Mouse (Mus musculus) heart, embryonic 11.5 days (tissue): Measurements from ENCODE around the gene Hspb7. TPM values are rescaled to one million over a fixed set of nuclear protein-coding genes. Genes with fewer than 3 reads are reported as not detected.
A peak's percentile ranks its signal among the peaks of the same experiment; 100 is the strongest.

Experiments
- ATAC-seq: fragments of 200-750 bp; cut with Nextera tagmentation; replicated peaks from 2 replicates; pipeline ENCODE4 v1.8.0; 2017; ENCODE audit warnings: moderate library complexity; ENCODE audit not compliant: insufficient number of reproducible peaks, low FRiP score, low TSS enrichment
- H3K27ac ChIP-seq: fragments of 300-500 bp; sonication (generic); 2 replicates; pipeline ENCODE4 v1.5.1; 2014; ENCODE audit warnings: mild to moderate bottlenecking, low read depth, low read length
- H3K27me3 ChIP-seq: fragments of 300-500 bp; sonication (generic); 2 replicates; pipeline ENCODE4 v1.6.1; 2014; ENCODE audit warnings: mild to moderate bottlenecking, low read length, mixed read lengths; ENCODE audit not compliant: control insufficient read depth, insufficient read depth
- H3K36me3 ChIP-seq: fragments of 300-500 bp; sonication (generic); 2 replicates; pipeline ENCODE4 v1.6.1; 2014; ENCODE audit warnings: mild to moderate bottlenecking, low read length, moderate library complexity, mixed read lengths; ENCODE audit not compliant: control insufficient read depth, insufficient read depth
- H3K4me1 ChIP-seq: fragments of 300-500 bp; sonication (generic); 2 replicates; pipeline ENCODE4 v1.6.1; 2014; ENCODE audit warnings: low read length; ENCODE audit not compliant: control insufficient read depth, insufficient read depth
- H3K4me2 ChIP-seq: fragments of 300-500 bp; sonication (generic); 2 replicates; pipeline ENCODE4 v1.6.1; 2014; ENCODE audit warnings: mild to moderate bottlenecking, moderate library complexity
- H3K4me3 ChIP-seq: fragments of 300-500 bp; sonication (generic); 2 replicates; pipeline ENCODE4 v1.5.1; 2014; ENCODE audit warnings: low read depth, low read length
- H3K9ac ChIP-seq: fragments of 300-500 bp; sonication (generic); 2 replicates; pipeline ENCODE4 v1.6.1; 2014; ENCODE audit warnings: mild to moderate bottlenecking, low read depth, low read length, moderate library complexity
- H3K9me3 ChIP-seq: fragments of 300-500 bp; sonication (generic); replicated peaks from 2 replicates; pipeline ENCODE4 v1.6.1; 2016; ENCODE audit warnings: low read length; ENCODE audit not compliant: control insufficient read depth
- WGBS: fragments of 180-500 bp; shearing (Covaris S2); extraction: QIAGEN DNeasy Blood & Tissue Kit; methylation state at CpG from one replicate; pipeline ENCODE4 v1.1.7; 2014; ENCODE audit not compliant: insufficient replicate concordance; 5-methylcytosine and 5-hydroxymethylcytosine counted together
- polyA plus RNA-seq: library from polyadenylated mRNA; unstranded; fragments of >200 nt; fragmentation: Nextera tagmentation; extraction: Ambion mirVana; gene quantifications from 2 replicates; pipeline ENCODE4 v1.2.1, GENCODE M21; 2014

The Hspb7 gene
- polyA plus RNA-seq = 155 and 275 TPM in 2 replicates

- WGBS = 30% methylated on average over 9 of the region's 9 CpGs
- Histone ChIP-seq H3K4me3 (peak within 1 kb of the TSS; percentile 76), H3K4me1 (peaks cover 27% of the 10 kb centered on the region), H3K9ac (peak within 1 kb of the TSS; percentile 94), H3K27ac (peak within 1 kb of the TSS; percentile 97), H3K36me3 (0 out of 2 replicates have a peak, but pooled peaks cover 6% of the 10 kb centered on the region), H3K27me3 (no peaks in the 10 kb centered on the region), H3K4me2 (peak within 1 kb of the TSS; percentile 71), H3K9me3 (no peaks in the 10 kb centered on the region)
- no peak for ATAC-seq
These were observed at the start of gene Hspb7 for GRCm38 (mm10) chr4:141420192-141420829. Gene Hspb7, plus strand, starts transcription at chr4:141420779.

- Histone ChIP-seq H3K9me3 (no peaks in the 10 kb centered on the region), H3K4me2 (no peak overlapping the region), H3K36me3 (no peaks in the 10 kb centered on the region), H3K4me3 (no peak overlapping the region), H3K4me1 (peaks cover 4% of the 10 kb centered on the region; the same call in 1 of the 2 replicates), H3K27me3 (peaks cover 38% of the 10 kb centered on the region), H3K27ac (no peak overlapping the region), H3K9ac (no peak overlapping the region)
- 85% methylated on average over 5 of the region's 5 CpGs for WGBS
- no peak for ATAC-seq
These were observed 48.2 kb upstream of the Hspb7 start for GRCm38 (mm10) chr4:141372426-141372825.

GRCm38 (mm10) chr4:141379674-141380073 lies 40.9 kb upstream of the Hspb7 start:
- 70% methylated on average over 8 of the region's 8 CpGs for WGBS
- no peak for ATAC-seq
- Histone ChIP-seq H3K9ac (no peak overlapping the region), H3K4me1 (peaks cover 12% of the 10 kb centered on the region), H3K36me3 (no peaks in the 10 kb centered on the region), H3K27ac (no peak overlapping the region), H3K4me2 (no peak overlapping the region), H3K27me3 (peaks cover 48% of the 10 kb centered on the region), H3K9me3 (no peaks in the 10 kb centered on the region), H3K4me3 (no peak overlapping the region)

- under 1% methylated on average over 24 of the region's 25 CpGs for WGBS
- H3K9me3 ChIP-seq = no peaks in the 10 kb centered on the region
- ATAC-seq = no peak
- peak overlapping the region; percentile 38 for H3K4me3 ChIP-seq
- peaks cover 53% of the 10 kb centered on the region for H3K27me3 ChIP-seq
- peaks cover 12% of the 10 kb centered on the region for H3K4me1 ChIP-seq
- no peak overlapping the region for H3K27ac ChIP-seq
- H3K4me2 ChIP-seq = peak overlapping the region; percentile 64
- no peaks in the 10 kb centered on the region for H3K36me3 ChIP-seq
- H3K9ac ChIP-seq = peak overlapping the region; percentile 3; the same call in 1 of the 2 replicates
These were observed 38.2 kb upstream of the Hspb7 start for GRCm38 (mm10) chr4:141382406-141382805.

- WGBS = 0% methylated on average over 7 of the region's 7 CpGs
- Histone ChIP-seq H3K4me3 (no peak overlapping the region), H3K27ac (no peak overlapping the region), H3K9ac (no peak overlapping the region), H3K27me3 (peaks cover 47% of the 10 kb centered on the region), H3K4me2 (no peak overlapping the region), H3K9me3 (no peaks in the 10 kb centered on the region), H3K36me3 (no peaks in the 10 kb centered on the region), H3K4me1 (peaks cover 12% of the 10 kb centered on the region)
- ATAC-seq = no peak
These were observed 35.3 kb upstream of the Hspb7 start for GRCm38 (mm10) chr4:141385275-141385674.

GRCm38 (mm10) chr4:141386150-141386549 lies 34.4 kb upstream of the Hspb7 start:
- 67% methylated on average over 7 of the region's 7 CpGs for WGBS
- Histone ChIP-seq H3K4me2 (no peak overlapping the region), H3K4me3 (no peak overlapping the region), H3K27me3 (peaks cover 39% of the 10 kb centered on the region), H3K9me3 (no peaks in the 10 kb centered on the region), H3K27ac (no peak overlapping the region), H3K36me3 (no peaks in the 10 kb centered on the region), H3K9ac (no peak overlapping the region), H3K4me1 (peaks cover 12% of the 10 kb centered on the region)
- no peak for ATAC-seq

GRCm38 (mm10) chr4:141387093-141387784 lies 33.3 kb upstream of the Hspb7 start:
- Histone ChIP-seq H3K4me3 (no peak overlapping the region), H3K9ac (no peak overlapping the region), H3K27me3 (peaks cover 28% of the 10 kb centered on the region), H3K4me2 (no peak overlapping the region), H3K9me3 (no peaks in the 10 kb centered on the region), H3K36me3 (no peaks in the 10 kb centered on the region), H3K4me1 (peaks cover 9% of the 10 kb centered on the region), H3K27ac (no peak overlapping the region)
- WGBS = 17% methylated on average over 5 of the region's 5 CpGs
- ATAC-seq = no peak

GRCm38 (mm10) chr4:141387933-141388332 lies 32.6 kb upstream of the Hspb7 start:
- H3K27ac ChIP-seq = no peak overlapping the region
- no peak overlapping the region for H3K9ac ChIP-seq
- no peak overlapping the region for H3K4me2 ChIP-seq
- no peak overlapping the region for H3K4me3 ChIP-seq
- 69% methylated on average over 5 of the region's 5 CpGs for WGBS
- H3K27me3 ChIP-seq = peaks cover 22% of the 10 kb centered on the region
- ATAC-seq = no peak
- no peaks in the 10 kb centered on the region for H3K9me3 ChIP-seq
- H3K36me3 ChIP-seq = no peaks in the 10 kb centered on the region
- peaks cover 2% of the 10 kb centered on the region; the same call in 1 of the 2 replicates for H3K4me1 ChIP-seq
